Mouse (Mus musculus) lung, adult 2 months (tissue): ENCODE measurements at regions not wholly inside any gene's neighbourhood (a gene's known extent, or its start where the extent isn't known, plus 50 kb on each side); places are given as distances from the start of the nearest gene placed in this dataset.

Source experiments
- CTCF ChIP-seq: fragments of 200-500 bp; IDR thresholded peaks from 2 replicates; pipeline ENCODE4 v1.5.1; 2011; ENCODE audit warnings: mild to moderate bottlenecking, low read length, control low read depth; ENCODE audit not compliant: insufficient read depth
- POLR2A ChIP-seq: fragments of 200-500 bp; IDR thresholded peaks from 2 replicates; pipeline ENCODE4 v1.6.1; 2011; ENCODE audit warnings: low read depth, mild to moderate bottlenecking, control low read depth, low read length, borderline replicate concordance; ENCODE audit errors: extremely low read depth

- no peak for TF ChIP-seq POLR2A
- TF ChIP-seq CTCF, result no peak
Measured at GRCm38 (mm10) chr4:71230497-71230872, 527.3 kb downstream of the Gm11232 start.
